Mouse (Mus musculus): ENCODE measurements around the gene Gm5426.
A peak's percentile ranks its signal among the peaks of the same experiment; 100 is the strongest.
"Not testable (repeated sequence)": the region's sequence is repeated elsewhere in the genome, so short reads cannot be mapped to it uniquely, and the experiment has no call there.

The Gm5426 gene

DNA sequence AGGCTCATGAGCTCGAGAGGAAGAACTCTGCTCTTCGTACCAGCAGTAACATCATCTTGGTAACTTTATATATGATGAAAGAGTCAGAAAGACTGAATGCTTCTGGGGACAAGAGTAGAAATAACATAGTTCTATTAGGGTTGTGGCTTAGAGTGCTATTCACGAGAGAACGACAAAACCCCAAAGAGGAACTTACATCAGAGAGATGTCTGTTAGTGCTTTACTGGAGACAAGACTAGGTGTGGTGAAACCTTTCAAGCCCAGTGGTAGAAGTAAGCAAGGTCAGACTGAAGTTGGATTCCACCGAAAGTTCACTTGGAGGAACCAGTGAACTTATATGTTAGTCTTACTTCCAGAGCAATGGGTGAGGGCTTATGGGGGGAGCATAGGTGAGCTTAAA lies 12.5 kb upstream of the Gm5426 start:
- Histone ChIP-seq H3K27me3 (ENCODE audit: control insufficient read depth, insufficient read depth, low read length, poor library complexity, severe bottlenecking) (no peaks in the 10 kb centered on the region; the same call in 1 of the 2 replicates), H3K36me3 (ENCODE audit: control insufficient read depth, insufficient read depth, low read length, poor library complexity, severe bottlenecking) (no peaks in the 10 kb centered on the region)
- peak; percentile 21 for DNase-seq (ENCODE audit: low read depth, low spot score)

DNA sequence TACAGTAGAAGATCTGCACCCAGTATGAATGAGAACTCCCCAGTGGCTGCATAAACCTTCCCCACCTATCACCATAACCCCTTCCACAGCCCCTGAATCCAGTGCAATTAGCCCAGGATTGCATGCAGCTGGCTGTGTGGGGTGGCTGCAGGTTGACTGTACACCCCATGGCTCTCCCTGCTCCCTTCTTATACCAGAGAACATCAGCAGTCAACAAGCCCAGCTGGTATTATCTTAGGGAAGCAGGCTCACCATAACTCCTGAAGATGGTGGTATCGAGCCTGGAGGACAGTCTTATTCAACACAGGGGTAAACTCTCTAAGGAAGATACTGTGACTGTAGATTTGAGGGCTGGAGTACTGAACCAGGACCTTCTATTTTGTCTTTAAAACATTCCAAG lies 12.1 kb upstream of the Gm5426 start:
- no peaks in the 10 kb centered on the region; the same call in 1 of the 2 replicates for H3K27me3 ChIP-seq (ENCODE audit: control insufficient read depth, insufficient read depth, low read length, poor library complexity, severe bottlenecking)
- H3K36me3 ChIP-seq (ENCODE audit: control insufficient read depth, insufficient read depth, low read length, poor library complexity, severe bottlenecking) = no peaks in the 10 kb centered on the region
- no peak for DNase-seq (ENCODE audit: low read depth, low spot score)

DNA sequence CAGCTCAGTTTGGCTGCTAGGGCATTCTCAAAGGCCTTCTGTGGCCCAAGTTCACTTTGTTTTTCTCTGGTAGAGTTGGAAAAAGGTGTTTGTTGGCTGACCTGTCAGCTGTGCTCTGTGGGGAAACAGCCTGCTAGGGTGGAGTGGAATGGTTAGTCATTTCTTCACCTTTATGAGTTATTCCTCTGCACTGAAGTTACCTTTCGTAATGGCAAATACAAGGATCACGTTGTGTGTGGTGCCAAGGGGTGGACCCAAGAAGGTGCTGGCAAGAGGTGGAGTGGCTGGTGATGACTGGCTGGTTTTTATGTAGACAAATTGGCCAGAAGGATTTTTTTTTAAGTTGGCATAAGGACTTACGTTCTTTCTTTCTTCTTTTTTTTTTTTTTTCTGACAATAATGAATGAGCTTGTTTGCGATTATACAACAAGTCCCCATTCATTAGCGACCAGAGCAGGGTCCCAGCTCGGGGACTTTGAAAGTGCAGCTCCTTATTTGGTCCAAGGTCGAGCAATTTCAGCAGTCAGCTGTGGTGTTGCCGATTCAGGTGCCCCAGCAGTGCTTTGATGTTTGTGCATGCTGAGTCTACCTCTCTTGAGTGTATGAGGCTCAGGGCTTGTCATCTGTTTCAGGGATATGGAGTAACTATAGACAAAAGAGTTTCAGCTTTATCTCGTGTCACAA lies 10.5 kb upstream of the Gm5426 start:
- H3K27me3 ChIP-seq (ENCODE audit: control insufficient read depth, insufficient read depth, low read length, poor library complexity, severe bottlenecking) = no peaks in the 10 kb centered on the region; the same call in 1 of the 2 replicates
- H3K36me3 ChIP-seq (ENCODE audit: control insufficient read depth, insufficient read depth, low read length, poor library complexity, severe bottlenecking) = no peaks in the 10 kb centered on the region
- no peak for DNase-seq (ENCODE audit: low read depth, low spot score)

DNA sequence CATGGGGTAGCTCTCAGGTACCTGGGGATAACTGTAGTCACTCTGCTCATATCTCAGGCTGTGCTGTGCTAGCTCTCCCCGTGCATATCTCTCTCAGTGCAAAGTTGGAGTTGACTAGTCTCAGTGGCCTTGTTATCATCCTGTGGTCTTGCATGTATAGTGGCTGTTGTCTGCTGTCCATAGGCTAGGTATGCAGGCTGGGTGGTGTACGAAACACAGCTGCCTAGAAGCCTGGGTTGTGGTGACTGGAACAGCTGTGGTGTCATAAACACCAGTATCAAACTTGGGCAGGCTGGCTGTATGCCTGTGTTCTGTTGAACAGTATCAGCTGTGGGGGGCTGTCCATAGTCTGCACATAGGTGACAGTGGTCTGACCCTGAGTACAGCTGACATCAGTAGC lies 7.2 kb upstream of the Gm5426 start:
- H3K27me3 ChIP-seq (ENCODE audit: control insufficient read depth, insufficient read depth, low read length, poor library complexity, severe bottlenecking) = no peaks in the 10 kb centered on the region
- no peak for DNase-seq (ENCODE audit: low read depth, low spot score)
- no peaks in the 10 kb centered on the region for H3K36me3 ChIP-seq (ENCODE audit: control insufficient read depth, insufficient read depth, low read length, poor library complexity, severe bottlenecking)

DNA sequence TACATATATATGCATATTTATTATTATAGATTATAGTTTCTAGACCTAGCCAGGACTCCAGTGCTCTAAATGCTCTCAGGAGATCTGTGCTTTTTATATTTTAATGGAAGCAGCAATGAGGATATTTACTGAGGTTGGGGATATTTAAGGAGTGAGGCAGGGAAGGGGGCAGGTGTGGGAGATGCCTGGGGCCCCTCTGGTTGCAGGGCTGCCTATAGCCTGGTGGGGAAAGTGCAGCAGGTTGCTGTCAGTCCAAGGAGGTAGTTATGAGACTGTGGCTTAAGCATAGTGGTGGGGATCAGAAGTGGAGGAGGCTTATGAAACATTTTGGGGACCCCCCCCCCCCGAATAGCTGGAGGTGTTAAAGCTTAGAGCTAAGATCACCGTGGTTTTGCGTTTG lies 6.0 kb upstream of the Gm5426 start:
- Histone ChIP-seq H3K36me3 (ENCODE audit: control insufficient read depth, insufficient read depth, low read length, poor library complexity, severe bottlenecking) (no peaks in the 10 kb centered on the region), H3K27me3 (ENCODE audit: control insufficient read depth, insufficient read depth, low read length, poor library complexity, severe bottlenecking) (no peaks in the 10 kb centered on the region)
- DNase-seq (ENCODE audit: low read depth, low spot score) = no peak

DNA sequence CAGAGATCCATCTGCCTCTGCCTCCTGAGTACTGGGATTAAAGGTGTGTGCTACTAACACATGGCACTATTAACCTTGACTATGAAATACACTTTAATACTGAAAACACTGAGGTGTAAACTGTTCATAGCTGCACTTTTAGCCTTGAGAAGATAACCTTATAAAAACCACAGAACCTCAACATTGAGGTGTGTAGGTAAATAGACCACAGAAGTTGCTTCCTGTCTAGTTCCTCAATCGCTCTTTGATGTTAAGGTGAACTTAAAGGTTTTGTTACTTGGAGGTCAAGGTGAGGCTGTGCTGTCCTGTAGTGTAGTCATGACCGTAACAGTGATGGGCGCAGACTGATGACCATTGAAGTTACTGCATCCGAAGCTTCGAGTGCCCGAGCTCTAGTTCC lies 5.3 kb upstream of the Gm5426 start:
- Histone ChIP-seq H3K27me3 (ENCODE audit: control insufficient read depth, insufficient read depth, low read length, poor library complexity, severe bottlenecking) (no peaks in the 10 kb centered on the region), H3K36me3 (ENCODE audit: control insufficient read depth, insufficient read depth, low read length, poor library complexity, severe bottlenecking) (no peaks in the 10 kb centered on the region)
- DNase-seq (ENCODE audit: low read depth, low spot score) = peak; percentile 18

DNA sequence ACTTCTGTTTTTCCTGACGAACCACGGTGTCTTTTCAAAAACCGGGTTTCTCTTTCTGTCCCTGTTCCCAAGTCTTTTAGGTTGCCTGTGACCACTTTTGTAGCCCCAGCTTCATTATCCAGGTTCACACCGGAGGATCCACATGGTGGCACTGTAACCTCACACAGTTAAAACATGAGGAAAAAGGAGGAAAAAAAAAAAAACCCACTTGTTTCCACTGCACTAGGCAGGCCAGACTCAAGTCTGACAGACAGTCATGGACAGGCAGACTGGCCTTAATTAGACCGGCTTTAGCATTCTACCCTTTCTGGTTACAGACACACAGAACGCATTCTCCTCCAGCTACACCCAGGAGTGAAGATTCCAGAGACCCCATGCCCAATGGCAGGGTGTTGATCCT lies 4.2 kb upstream of the Gm5426 start:
- Histone ChIP-seq H3K27me3 (ENCODE audit: control insufficient read depth, insufficient read depth, low read length, poor library complexity, severe bottlenecking) (no peaks in the 10 kb centered on the region), H3K36me3 (ENCODE audit: control insufficient read depth, insufficient read depth, low read length, poor library complexity, severe bottlenecking) (no peaks in the 10 kb centered on the region)
- DNase-seq (ENCODE audit: low read depth, low spot score) = peak; percentile 64

DNA sequence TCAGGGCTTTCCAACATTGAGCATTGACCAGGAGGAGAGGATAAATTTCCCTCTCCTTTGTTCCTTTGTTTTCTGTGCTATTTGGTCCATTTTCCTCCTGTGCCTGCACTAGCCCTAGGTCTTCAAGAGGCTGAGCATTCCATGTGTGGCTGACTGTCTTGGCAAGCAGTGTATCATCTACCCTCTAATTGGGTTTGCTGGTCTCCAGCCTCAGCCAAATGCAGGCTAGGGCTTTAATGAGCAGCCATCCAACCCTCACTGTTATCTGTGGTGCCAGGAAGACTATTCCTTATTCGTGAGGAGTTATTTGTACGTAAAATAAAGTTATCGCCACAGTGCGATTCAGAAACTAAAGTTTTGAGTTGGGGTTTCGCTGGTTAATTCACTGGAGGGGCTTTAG lies 2.2 kb downstream of the Gm5426 start:
- no peak for DNase-seq (ENCODE audit: low read depth, low spot score)
- no peaks in the 10 kb centered on the region for H3K27me3 ChIP-seq (ENCODE audit: control insufficient read depth, insufficient read depth, low read length, poor library complexity, severe bottlenecking)
- H3K36me3 ChIP-seq (ENCODE audit: control insufficient read depth, insufficient read depth, low read length, poor library complexity, severe bottlenecking) = no peaks in the 10 kb centered on the region

DNA sequence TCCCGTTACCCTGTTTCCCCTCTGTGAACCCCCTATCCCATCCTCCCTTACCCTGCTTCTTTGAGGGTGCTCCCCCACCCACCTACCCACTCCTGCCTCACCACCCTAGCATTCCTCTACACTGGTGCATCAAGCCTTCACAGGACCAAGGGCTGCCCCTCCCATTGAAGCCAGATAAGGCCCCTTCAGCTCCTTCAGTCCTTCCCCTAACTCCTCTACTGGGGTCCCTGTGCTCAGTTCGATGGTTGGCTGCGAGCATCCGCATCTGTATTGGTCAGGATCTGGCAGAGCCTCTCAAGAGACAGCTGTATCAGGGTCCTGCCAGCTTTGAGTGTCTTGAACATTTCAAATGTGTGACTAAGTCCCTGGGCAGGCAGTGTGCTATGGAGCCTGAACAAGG lies 2.9 kb downstream of the Gm5426 start:
- not testable (repeated sequence) for H3K27me3 ChIP-seq (ENCODE audit: control insufficient read depth, insufficient read depth, low read length, poor library complexity, severe bottlenecking); H3K36me3 ChIP-seq (ENCODE audit: control insufficient read depth, insufficient read depth, low read length, poor library complexity, severe bottlenecking); DNase-seq (ENCODE audit: low read depth, low spot score)

DNA sequence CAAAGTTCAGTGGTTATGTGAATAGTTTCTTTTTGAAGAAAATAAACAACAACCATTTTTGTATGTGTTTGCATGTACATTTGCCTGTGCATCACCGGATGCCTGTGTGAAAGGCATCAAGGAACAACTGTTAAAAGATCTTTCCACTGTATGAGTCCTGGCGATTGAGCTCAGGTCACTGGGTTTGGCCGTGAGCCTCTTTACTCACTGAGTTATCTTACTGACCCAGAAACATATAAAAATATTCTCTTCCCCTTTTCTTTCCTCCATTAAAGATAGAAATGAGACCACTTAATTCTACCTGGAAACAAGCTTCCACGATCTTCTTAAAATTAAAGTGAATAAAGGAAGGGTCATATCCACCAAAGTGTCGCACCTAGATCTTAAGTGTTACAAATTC lies 10.2 kb downstream of the Gm5426 start:
- Histone ChIP-seq H3K36me3 (ENCODE audit: control insufficient read depth, insufficient read depth, low read length, poor library complexity, severe bottlenecking) (no peaks in the 10 kb centered on the region), H3K27me3 (ENCODE audit: control insufficient read depth, insufficient read depth, low read length, poor library complexity, severe bottlenecking) (no peaks in the 10 kb centered on the region)
- DNase-seq (ENCODE audit: low read depth, low spot score) = no peak

DNA sequence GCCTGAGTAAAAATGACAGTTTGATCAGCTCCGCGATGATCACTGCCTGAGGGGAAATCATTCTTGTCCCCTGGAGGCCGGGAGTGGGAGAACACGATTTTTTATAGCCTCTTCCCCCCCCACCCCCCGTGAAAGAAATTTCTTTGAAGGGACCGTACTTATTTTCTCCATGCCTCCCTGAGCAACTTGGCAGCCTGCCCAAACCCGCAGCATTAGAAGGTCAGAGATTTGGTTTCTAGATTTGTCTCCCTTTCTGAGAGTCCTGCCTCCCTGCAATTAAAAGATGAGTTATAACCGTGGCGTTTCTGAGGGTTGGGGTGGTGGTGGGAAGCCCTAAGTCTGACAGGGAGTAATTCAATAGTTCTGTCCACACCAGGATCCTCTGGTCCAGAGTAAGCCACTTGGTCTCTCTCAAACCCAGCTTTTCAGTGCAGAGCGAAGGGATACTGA lies 11.9 kb downstream of the Gm5426 start:
- peak; percentile 38 for DNase-seq (ENCODE audit: low read depth, low spot score)
- H3K36me3 ChIP-seq (ENCODE audit: control insufficient read depth, insufficient read depth, low read length, poor library complexity, severe bottlenecking) = no peaks in the 10 kb centered on the region
- H3K27me3 ChIP-seq (ENCODE audit: control insufficient read depth, insufficient read depth, low read length, poor library complexity, severe bottlenecking) = no peaks in the 10 kb centered on the region

DNA sequence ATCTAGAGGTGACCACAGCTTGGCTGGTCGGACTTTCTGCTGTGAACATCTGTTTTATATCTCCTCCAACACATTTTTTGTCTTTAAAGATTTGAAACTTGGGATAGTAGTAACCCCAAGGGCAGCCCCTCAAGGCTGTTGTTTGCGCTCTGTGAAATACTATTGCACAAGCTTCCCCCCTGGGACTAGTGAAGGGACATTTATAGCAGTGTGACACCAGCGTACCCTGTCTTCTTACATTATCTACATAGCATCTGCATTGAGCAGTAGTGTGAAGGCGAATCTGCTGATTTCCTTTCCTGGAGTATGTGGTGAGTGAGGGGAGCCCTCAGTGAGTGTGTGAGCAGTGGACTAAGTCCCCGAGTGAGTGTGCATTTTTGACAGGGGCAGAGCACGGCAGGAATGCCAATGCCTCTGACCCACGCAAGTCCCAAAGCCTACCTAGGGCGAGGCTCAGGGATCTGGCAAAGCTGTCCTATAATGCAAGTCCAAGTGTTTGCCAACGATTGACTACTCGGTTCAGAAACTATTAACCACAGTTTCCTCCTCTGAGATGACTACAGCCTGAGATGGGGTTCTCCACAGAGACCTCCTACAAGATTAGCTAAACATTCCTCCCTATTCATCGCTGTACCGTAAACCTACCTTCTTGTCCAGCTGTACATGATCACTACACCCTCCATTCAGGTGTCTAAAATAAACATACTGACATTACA lies 14.2 kb downstream of the Gm5426 start:
- no peaks in the 10 kb centered on the region for H3K27me3 ChIP-seq (ENCODE audit: control insufficient read depth, insufficient read depth, low read length, poor library complexity, severe bottlenecking)
- H3K36me3 ChIP-seq (ENCODE audit: control insufficient read depth, insufficient read depth, low read length, poor library complexity, severe bottlenecking) = no peaks in the 10 kb centered on the region
- DNase-seq (ENCODE audit: low read depth, low spot score) = no peak

DNA sequence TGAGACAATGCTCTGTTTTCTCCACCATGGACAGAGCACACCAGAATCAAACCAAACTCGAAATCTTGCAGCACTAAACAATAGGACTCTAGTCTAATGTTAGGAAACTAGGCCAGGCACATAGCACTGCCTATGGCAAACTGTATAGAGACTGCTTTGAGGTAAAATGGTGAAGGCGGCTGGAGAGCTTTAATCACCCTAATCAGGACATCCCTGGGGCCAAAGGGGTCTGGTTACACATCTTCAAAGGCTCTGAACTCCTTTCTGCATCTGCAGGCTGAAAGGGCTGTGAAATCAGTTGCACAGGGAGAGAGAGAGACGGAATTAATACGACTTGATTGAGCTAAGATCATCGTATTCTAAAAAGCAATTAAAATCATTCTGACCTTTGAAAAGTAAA lies 16.9 kb downstream of the Gm5426 start:
- Histone ChIP-seq H3K27me3 (ENCODE audit: control insufficient read depth, insufficient read depth, low read length, poor library complexity, severe bottlenecking) (no peaks in the 10 kb centered on the region), H3K36me3 (ENCODE audit: control insufficient read depth, insufficient read depth, low read length, poor library complexity, severe bottlenecking) (no peaks in the 10 kb centered on the region)
- no peak for DNase-seq (ENCODE audit: low read depth, low spot score)

DNA sequence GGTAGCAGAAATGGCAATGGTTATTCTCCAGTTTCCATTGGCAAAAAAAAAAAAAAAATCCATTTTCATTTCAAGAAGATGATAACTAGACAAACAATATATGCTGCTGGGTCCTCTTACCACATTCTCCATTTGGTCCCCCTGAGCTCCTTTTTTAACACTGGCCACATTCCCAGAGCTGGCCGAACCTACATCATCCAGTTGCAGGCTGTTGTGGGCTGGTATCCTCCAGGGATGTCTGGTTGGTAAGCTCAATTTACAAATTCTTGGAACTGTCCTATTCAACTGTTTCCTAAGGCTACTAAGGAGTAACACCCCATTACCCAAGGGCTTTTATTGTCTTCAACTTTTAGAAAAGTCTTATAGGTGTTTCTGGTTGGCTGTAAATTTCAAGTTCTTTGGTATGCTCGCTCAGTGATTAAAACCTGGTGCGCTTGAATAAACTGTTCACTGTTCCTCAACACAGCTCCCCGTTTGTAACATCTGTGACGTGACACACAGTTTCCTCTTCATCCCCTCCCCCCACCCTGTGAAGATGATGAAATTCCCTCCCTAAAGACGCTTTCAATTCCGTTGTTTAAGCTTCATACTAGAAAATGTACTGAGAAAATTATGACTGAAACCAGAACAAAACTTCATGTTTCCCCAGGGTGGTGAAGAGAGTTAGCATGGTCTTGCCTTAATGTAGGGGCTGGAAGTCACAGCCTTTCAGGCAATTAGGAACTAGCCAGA lies 26.7 kb downstream of the Gm5426 start:
- Histone ChIP-seq H3K27me3 (ENCODE audit: control insufficient read depth, insufficient read depth, low read length, poor library complexity, severe bottlenecking) (no peaks in the 10 kb centered on the region), H3K36me3 (ENCODE audit: control insufficient read depth, insufficient read depth, low read length, poor library complexity, severe bottlenecking) (no peaks in the 10 kb centered on the region)
- no peak for DNase-seq (ENCODE audit: low read depth, low spot score)

DNA sequence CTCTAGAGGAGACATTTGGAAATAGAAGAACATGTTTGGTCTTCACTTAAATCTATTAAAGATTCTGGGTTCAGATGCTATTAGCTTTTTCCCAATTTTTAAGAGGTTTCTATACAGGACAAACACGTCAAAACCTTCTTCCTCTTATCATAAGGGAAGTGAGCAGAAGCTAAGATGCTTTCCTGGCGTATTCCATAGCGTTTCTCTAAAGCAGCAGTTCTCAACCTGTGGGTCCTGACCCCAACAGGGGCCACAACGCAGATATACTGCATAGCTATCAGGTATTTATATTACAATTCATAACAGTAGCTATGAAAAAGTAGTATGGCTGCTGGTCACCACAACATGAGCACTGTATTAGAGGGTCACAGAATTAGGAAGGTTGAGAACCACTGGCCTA lies 27.4 kb downstream of the Gm5426 start:
- Histone ChIP-seq H3K36me3 (ENCODE audit: control insufficient read depth, insufficient read depth, low read length, poor library complexity, severe bottlenecking) (no peaks in the 10 kb centered on the region), H3K27me3 (ENCODE audit: control insufficient read depth, insufficient read depth, low read length, poor library complexity, severe bottlenecking) (no peaks in the 10 kb centered on the region)
- no peak for DNase-seq (ENCODE audit: low read depth, low spot score)
